Mouse (Mus musculus): ENCODE results near the gene Tsg101.

GRCm38 (mm10) chr7:46880992-46881391, 38.8 kb downstream of the Tsg101 start:
- TF ChIP-seq CTCF (IDR thresholded peaks at IDR 0.05; ENCODE audit: insufficient read depth, low read length) (no peak), POLR2A (IDR thresholded peaks at IDR 0.05; ENCODE audit: borderline replicate concordance, extremely low read depth, low read depth, low read length) (no peak)
